Mouse (Mus musculus): ENCODE measurements at regions not wholly inside any gene's neighbourhood (a gene's known extent, or its start where the extent isn't known, plus 50 kb on each side); places are given as distances from the start of the nearest gene placed in this dataset.

DNA sequence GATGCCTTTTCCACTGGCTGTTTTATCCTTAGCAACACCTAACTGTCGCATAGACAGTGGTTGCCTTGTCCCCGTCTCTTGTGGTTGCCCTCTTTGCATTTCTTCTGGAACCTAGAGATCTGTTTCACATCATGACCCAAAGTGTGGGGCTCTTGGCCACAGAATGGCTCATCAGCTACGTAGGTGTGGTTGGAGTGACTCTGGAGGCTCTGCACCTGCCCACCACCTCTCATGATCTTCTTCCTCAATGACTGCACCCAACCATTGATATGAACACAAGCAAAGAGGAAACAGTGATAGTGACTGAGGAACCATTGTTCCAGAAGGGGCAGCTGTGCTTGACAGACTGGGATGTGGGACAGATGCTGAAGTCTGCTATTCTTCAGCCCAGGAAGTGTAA is 167.8 kb upstream of the Rapgef5 start:
- TF ChIP-seq CTCF (IDR thresholded peaks at IDR 0.05; ENCODE audit: low read depth) (no peak), EP300 (IDR thresholded peaks at IDR 0.05; ENCODE audit: low read depth) (no peak)
